Mouse (Mus musculus): ENCODE results near the gene Abcd3. TPM values are rescaled to one million over a fixed set of nuclear protein-coding genes. Genes with fewer than 3 reads are reported as not detected.

Abcd3 gene
- polyA plus RNA-seq, 1 experiment, result 14.7 TPM

GRCm38 (mm10) chr3:121813834-121814233 is 1.3 kb downstream of the Abcd3 start:
- H3K79me2 ChIP-seq (ENCODE audit: control insufficient read depth, insufficient read depth), result peaks cover 7% of the 10 kb centered on the region
- H3ac ChIP-seq (ENCODE audit: control insufficient read depth, insufficient read length), result no peak overlapping the region
- peak overlapping the region; percentile 66 for H3K4me3 ChIP-seq
- TF ChIP-seq CEBPB (IDR thresholded peaks at IDR 0.05; ENCODE audit: insufficient read depth, poor library complexity, severe bottlenecking) (no peak), POLR2AphosphoS2 (IDR thresholded peaks at IDR 0.05; ENCODE audit: insufficient read length, low read depth) (no peak), REST (IDR thresholded peaks at IDR 0.05; ENCODE audit: insufficient read depth, insufficient read length) (no peak), SRF (IDR thresholded peaks at IDR 0.05; ENCODE audit: control insufficient read depth, insufficient read length, low read depth) (no peak), TCF3 (IDR thresholded peaks at IDR 0.05; ENCODE audit: insufficient read length, low read depth) (no peak), E2F4 (IDR thresholded peaks at IDR 0.05; ENCODE audit: insufficient read depth) (no peak), MYOG (IDR thresholded peaks at IDR 0.05; ENCODE audit: control insufficient read depth in 1 of 3, insufficient read depth in 1 of 3, insufficient read length in 2 of 3, low read depth in 2 of 3) (no peak), MAX (IDR thresholded peaks at IDR 0.05; ENCODE audit: low read depth) (no peak)
- H3K4me2 ChIP-seq (ENCODE audit: low read depth), result peak overlapping the region; percentile 97
- no peaks in the 10 kb centered on the region for H3K36me3 ChIP-seq (ENCODE audit: control insufficient read depth, insufficient read depth)
- no peaks in the 10 kb centered on the region for H3K27me3 ChIP-seq (ENCODE audit: control insufficient read depth, insufficient read depth, insufficient read length)

GRCm38 (mm10) chr3:121808246-121808645 is 6.9 kb downstream of the Abcd3 start:
- Histone ChIP-seq H3K4me3 (no peak overlapping the region), H3ac (ENCODE audit: control insufficient read depth, insufficient read length) (no peak overlapping the region), H3K27me3 (ENCODE audit: control insufficient read depth, insufficient read depth, insufficient read length) (no peaks in the 10 kb centered on the region), H3K36me3 (ENCODE audit: control insufficient read depth, insufficient read depth) (no peaks in the 10 kb centered on the region), H3K79me2 (ENCODE audit: control insufficient read depth, insufficient read depth) (peaks cover 20% of the 10 kb centered on the region), H3K4me2 (ENCODE audit: low read depth) (no peak overlapping the region)
- TF ChIP-seq POLR2AphosphoS2 (IDR thresholded peaks at IDR 0.05; ENCODE audit: insufficient read length, low read depth) (no peak), POLR2A (IDR thresholded peaks at IDR 0.05; ENCODE audit: insufficient read length, low read depth) (no peak), SRF (IDR thresholded peaks at IDR 0.05; ENCODE audit: control insufficient read depth, insufficient read length, low read depth) (no peak), CEBPB (IDR thresholded peaks at IDR 0.05; ENCODE audit: insufficient read depth, poor library complexity, severe bottlenecking) (no peak), TCF3 (IDR thresholded peaks at IDR 0.05; ENCODE audit: insufficient read length, low read depth) (no peak), MYOD1 (IDR thresholded peaks at IDR 0.05; ENCODE audit: control insufficient read depth in 1 of 3, insufficient read length in 2 of 3, low read depth in 2 of 3) (no peak), REST (IDR thresholded peaks at IDR 0.05; ENCODE audit: insufficient read depth, insufficient read length) (no peak), MYOG (IDR thresholded peaks at IDR 0.05; ENCODE audit: control insufficient read depth in 1 of 3, insufficient read depth in 1 of 3, insufficient read length in 2 of 3, low read depth in 2 of 3) (no peak), MAX (IDR thresholded peaks at IDR 0.05; ENCODE audit: low read depth) (no peak), E2F4 (IDR thresholded peaks at IDR 0.05; ENCODE audit: insufficient read depth) (no peak)

GRCm38 (mm10) chr3:121794214-121794613 is 20.9 kb downstream of the Abcd3 start:
- Histone ChIP-seq H3K4me2 (ENCODE audit: low read depth) (no peak overlapping the region), H3ac (ENCODE audit: control insufficient read depth, insufficient read length) (no peak overlapping the region), H3K36me3 (ENCODE audit: control insufficient read depth, insufficient read depth) (peaks cover 6% of the 10 kb centered on the region), H3K27me3 (ENCODE audit: control insufficient read depth, insufficient read depth, insufficient read length) (no peaks in the 10 kb centered on the region), H3K79me2 (ENCODE audit: control insufficient read depth, insufficient read depth) (no peaks in the 10 kb centered on the region), H3K4me3 (no peak overlapping the region)
- TF ChIP-seq E2F4 (IDR thresholded peaks at IDR 0.05; ENCODE audit: insufficient read depth) (no peak), MYOG (IDR thresholded peaks at IDR 0.05; ENCODE audit: control insufficient read depth in 1 of 3, insufficient read depth in 1 of 3, insufficient read length in 2 of 3, low read depth in 2 of 3) (no peak), REST (IDR thresholded peaks at IDR 0.05; ENCODE audit: insufficient read depth, insufficient read length) (no peak), POLR2AphosphoS2 (IDR thresholded peaks at IDR 0.05; ENCODE audit: insufficient read length, low read depth) (no peak), USF1 (IDR thresholded peaks at IDR 0.05; ENCODE audit: low read depth) (no peak), MYOD1 (IDR thresholded peaks at IDR 0.05; ENCODE audit: control insufficient read depth in 1 of 3, insufficient read length in 2 of 3, low read depth in 2 of 3) (no peak), TCF12 (IDR thresholded peaks at IDR 0.05; ENCODE audit: insufficient read depth, poor library complexity, severe bottlenecking) (no peak), TCF3 (IDR thresholded peaks at IDR 0.05; ENCODE audit: insufficient read length, low read depth) (no peak), CEBPB (IDR thresholded peaks at IDR 0.05; ENCODE audit: insufficient read depth, poor library complexity, severe bottlenecking) (no peak), POLR2A (IDR thresholded peaks at IDR 0.05; ENCODE audit: insufficient read length, low read depth) (no peak), SRF (IDR thresholded peaks at IDR 0.05; ENCODE audit: control insufficient read depth, insufficient read length, low read depth) (no peak), MAX (IDR thresholded peaks at IDR 0.05; ENCODE audit: low read depth) (no peak)

GRCm38 (mm10) chr3:121792246-121792645 is 22.9 kb downstream of the Abcd3 start:
- Histone ChIP-seq H3K4me3 (no peak overlapping the region), H3K27me3 (ENCODE audit: control insufficient read depth, insufficient read depth, insufficient read length) (no peaks in the 10 kb centered on the region), H3K36me3 (ENCODE audit: control insufficient read depth, insufficient read depth) (peaks cover 6% of the 10 kb centered on the region), H3K4me2 (ENCODE audit: low read depth) (no peak overlapping the region), H3ac (ENCODE audit: control insufficient read depth, insufficient read length) (no peak overlapping the region), H3K79me2 (ENCODE audit: control insufficient read depth, insufficient read depth) (no peaks in the 10 kb centered on the region)
- no peak for TF ChIP-seq REST (IDR thresholded peaks at IDR 0.05; ENCODE audit: insufficient read depth, insufficient read length)
- no peak for TF ChIP-seq CEBPB (IDR thresholded peaks at IDR 0.05; ENCODE audit: insufficient read depth, poor library complexity, severe bottlenecking)
- no peak for TF ChIP-seq MAX (IDR thresholded peaks at IDR 0.05; ENCODE audit: low read depth)
- TF ChIP-seq POLR2AphosphoS2 (IDR thresholded peaks at IDR 0.05; ENCODE audit: insufficient read length, low read depth), result no peak
- no peak for TF ChIP-seq SRF (IDR thresholded peaks at IDR 0.05; ENCODE audit: control insufficient read depth, insufficient read length, low read depth)
- no peak for TF ChIP-seq MYOG (IDR thresholded peaks at IDR 0.05; ENCODE audit: control insufficient read depth in 1 of 3, insufficient read depth in 1 of 3, insufficient read length in 2 of 3, low read depth in 2 of 3)
- no peak for TF ChIP-seq USF1 (IDR thresholded peaks at IDR 0.05; ENCODE audit: low read depth)
- TF ChIP-seq TCF12 (IDR thresholded peaks at IDR 0.05; ENCODE audit: insufficient read depth, poor library complexity, severe bottlenecking), result no peak
- TF ChIP-seq MYOD1 (IDR thresholded peaks at IDR 0.05; ENCODE audit: control insufficient read depth in 1 of 3, insufficient read length in 2 of 3, low read depth in 2 of 3), result no peak
- TF ChIP-seq POLR2A (IDR thresholded peaks at IDR 0.05; ENCODE audit: insufficient read length, low read depth), result no peak
- TF ChIP-seq E2F4 (IDR thresholded peaks at IDR 0.05; ENCODE audit: insufficient read depth), result no peak
- TF ChIP-seq TCF3 (IDR thresholded peaks at IDR 0.05; ENCODE audit: insufficient read length, low read depth), result no peak

All from myocyte (in vitro differentiated cells).